7 mouse cellular contexts compared by ENCODE assay signal in genomic region chr6:72345074-72345567, GRCm38 (mm10). TPM values are rescaled to one million over a fixed set of nuclear protein-coding genes. Genes with fewer than 3 reads are reported as not detected.
DNase-seq lines count a peak whose midpoint lies in the region; ATAC-seq lines count a peak whose summit lies in the region.

Gene Usp39, minus strand, starts transcription at chr6:72345184.

- peaks cover 17% of the 10 kb centered on the region for H3K4me1 ChIP-seq in intestine, embryonic 15.5 days (replicated peaks)
- peaks cover 46% of the 10 kb centered on the region for H3K4me1 ChIP-seq in midbrain, embryonic 10.5 days

- peak; percentile 95 for DNase-seq in adrenal gland, adult 2 months
- DNase-seq in embryo, embryonic 11.5 days (ENCODE audit: low read depth, low spot score), result peak; percentile 83
- peak; percentile 82 to 90 for DNase-seq in gastrocnemius, postnatal 36 days
- DNase-seq in left cerebral cortex, postnatal 25 days (ENCODE audit: low spot score in 2 of 2), result peak; percentile 97 to 98
- peak; percentile 93 for DNase-seq in midbrain, embryonic 10.5 days (ENCODE audit: low spot score)
- peak; percentile 90 for DNase-seq in right cerebral cortex, postnatal 4 days

- ATAC-seq in intestine, embryonic 15.5 days, result peak; percentile 87

- peak within 1 kb of the TSS; percentile 51; the same call in 1 of the 2 replicates for H3K27ac ChIP-seq in intestine, embryonic 15.5 days
- H3K27ac ChIP-seq in midbrain, embryonic 10.5 days (replicated peaks), result peak within 1 kb of the TSS; percentile 93

- H3K36me3 ChIP-seq in intestine, embryonic 15.5 days, result peaks cover 7% of the 10 kb centered on the region; the same call in 1 of the 2 replicates
- H3K36me3 ChIP-seq in midbrain, embryonic 10.5 days, result peaks cover 38% of the 10 kb centered on the region

- H3K9me3 ChIP-seq in intestine, embryonic 15.5 days, result no peaks in the 10 kb centered on the region
- no peaks in the 10 kb centered on the region for H3K9me3 ChIP-seq in midbrain, embryonic 10.5 days (replicated peaks)

- peak within 1 kb of the TSS; percentile 83 for H3K4me2 ChIP-seq in intestine, embryonic 15.5 days (replicated peaks)

- H3K9ac ChIP-seq in intestine, embryonic 15.5 days, result peak within 1 kb of the TSS; percentile 84

- under 1% methylated on average over 30 of the region's 30 CpGs for WGBS in intestine, embryonic 15.5 days
- 1% methylated on average over 30 of the region's 30 CpGs for WGBS in midbrain, embryonic 10.5 days

- intact Hi-C loops in gastrocnemius, postnatal 36 days (cut with DNase I), result no loop called here
- intact Hi-C loops in left cerebral cortex, postnatal 25 days (cut with DNase I), result no loop called here

- H3K4me3 ChIP-seq in intestine, embryonic 15.5 days (replicated peaks), result peak within 1 kb of the TSS; percentile 84
- H3K4me3 ChIP-seq in midbrain, embryonic 10.5 days, result peak within 1 kb of the TSS; percentile 87

- H3K27me3 ChIP-seq in intestine, embryonic 15.5 days (replicated peaks), result no peaks in the 10 kb centered on the region
- H3K27me3 ChIP-seq in midbrain, embryonic 10.5 days (ENCODE audit: low read depth, poor library complexity, severe bottlenecking), result no peaks in the 10 kb centered on the region

RNA-seq across cellular contexts. Expression of gene Usp39, which starts in this region (rescaled TPM):
- total RNA-seq in adrenal gland, adult 2 months (2021), result 10 to 100 TPM; 31.2 to 32.4 TPM
- 8.5 and 10.9 TPM in 2 replicates for polyA plus RNA-seq in adrenal gland, adult 2 months (2012; rRNA removed)
- total RNA-seq in gastrocnemius, postnatal 36 days (2021), result 10 to 100 TPM; 18.1 to 18.2 TPM
- 38.2 and 42.6 TPM in 2 replicates for polyA plus RNA-seq in intestine, embryonic 15.5 days (2015; fragmentation: Nextera tagmentation; extraction: Ambion mirVana)
- 10 to 100 TPM; 32.3 to 34.8 TPM for total RNA-seq in left cerebral cortex, postnatal 25 days (2021)
- polyA plus RNA-seq in midbrain, embryonic 10.5 days (2016; fragmentation: Nextera tagmentation; extraction: Ambion mirVana), result 80.1 and 89.3 TPM in 2 replicates

Comparison
In these comparisons a context has a peak if more than half of its experiments do, and no peak if none do; other contexts are left out.
1. Peak in every context shown above with its lines: DNase-seq, ATAC-seq, H3K4me3 ChIP-seq and H3K27ac ChIP-seq.